Mouse (Mus musculus): ENCODE measurements around the gene Nlgn2. TPM values are rescaled to one million over a fixed set of nuclear protein-coding genes. Genes with fewer than 3 reads are reported as not detected.

Gene Nlgn2
- total RNA-seq (2022), result 1 to 10 TPM; 1.3 to 2.4 (median 1.7) TPM

DNA sequence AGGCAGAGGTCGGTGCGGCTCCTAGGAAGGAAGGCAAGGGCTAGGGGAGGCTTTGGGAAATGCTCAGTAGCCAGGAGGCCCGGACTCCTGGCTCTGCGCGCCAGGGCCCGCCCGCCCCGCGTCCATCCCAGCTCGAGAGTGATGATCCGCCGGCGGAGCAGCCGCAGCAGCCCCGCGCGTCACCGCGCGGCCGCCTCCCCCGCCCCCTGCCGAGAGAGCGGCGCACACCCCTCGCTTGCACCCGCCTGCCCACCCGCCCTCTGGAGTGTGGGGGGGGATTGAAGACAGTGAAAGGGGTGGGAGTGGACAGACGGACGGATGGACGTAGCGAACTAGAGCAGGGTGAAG lies at the start of gene Nlgn2:
Gene Nlgn2 (minus strand): TSS at position 181 of the 348 bp plus-strand sequence.
- DNase-seq (ENCODE audit: low spot score in 2 of 2), result no peak

- no peak for DNase-seq (ENCODE audit: low spot score in 2 of 2)
Observed at GRCm38 (mm10) chr11:69886907-69887635, 49.5 kb upstream of the Nlgn2 start.

GRCm38 (mm10) chr11:69884663-69885062 lies 47.1 kb upstream of the Nlgn2 start:
- DNase-seq (ENCODE audit: low spot score in 2 of 2), result no peak

GRCm38 (mm10) chr11:69884240-69884639 lies 46.7 kb upstream of the Nlgn2 start:
- no peak for DNase-seq (ENCODE audit: low spot score in 2 of 2)

- DNase-seq (ENCODE audit: low spot score in 2 of 2), result no peak
Observed at GRCm38 (mm10) chr11:69883527-69884151, 46.1 kb upstream of the Nlgn2 start.

DNA sequence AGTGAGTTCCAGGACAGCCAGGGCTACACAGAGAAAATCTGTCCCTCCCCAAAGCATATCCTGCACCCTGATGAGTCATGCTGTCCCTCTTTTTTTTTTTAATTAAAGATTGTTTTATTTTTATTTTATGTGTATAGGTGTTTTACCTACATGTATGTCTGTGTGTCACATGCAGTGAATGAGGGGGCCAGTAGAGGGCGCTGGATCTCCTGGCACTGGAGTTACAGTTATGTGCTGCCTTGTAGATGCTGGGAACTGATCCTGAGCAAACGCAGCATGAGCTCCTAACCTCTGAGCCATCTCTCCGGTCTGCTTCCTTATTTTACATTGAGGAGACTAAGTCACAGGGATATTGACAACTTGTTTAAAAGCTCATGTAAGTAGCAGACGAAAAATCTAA lies 45.5 kb upstream of the Nlgn2 start:
- no peak for DNase-seq (ENCODE audit: low spot score in 2 of 2)

DNA sequence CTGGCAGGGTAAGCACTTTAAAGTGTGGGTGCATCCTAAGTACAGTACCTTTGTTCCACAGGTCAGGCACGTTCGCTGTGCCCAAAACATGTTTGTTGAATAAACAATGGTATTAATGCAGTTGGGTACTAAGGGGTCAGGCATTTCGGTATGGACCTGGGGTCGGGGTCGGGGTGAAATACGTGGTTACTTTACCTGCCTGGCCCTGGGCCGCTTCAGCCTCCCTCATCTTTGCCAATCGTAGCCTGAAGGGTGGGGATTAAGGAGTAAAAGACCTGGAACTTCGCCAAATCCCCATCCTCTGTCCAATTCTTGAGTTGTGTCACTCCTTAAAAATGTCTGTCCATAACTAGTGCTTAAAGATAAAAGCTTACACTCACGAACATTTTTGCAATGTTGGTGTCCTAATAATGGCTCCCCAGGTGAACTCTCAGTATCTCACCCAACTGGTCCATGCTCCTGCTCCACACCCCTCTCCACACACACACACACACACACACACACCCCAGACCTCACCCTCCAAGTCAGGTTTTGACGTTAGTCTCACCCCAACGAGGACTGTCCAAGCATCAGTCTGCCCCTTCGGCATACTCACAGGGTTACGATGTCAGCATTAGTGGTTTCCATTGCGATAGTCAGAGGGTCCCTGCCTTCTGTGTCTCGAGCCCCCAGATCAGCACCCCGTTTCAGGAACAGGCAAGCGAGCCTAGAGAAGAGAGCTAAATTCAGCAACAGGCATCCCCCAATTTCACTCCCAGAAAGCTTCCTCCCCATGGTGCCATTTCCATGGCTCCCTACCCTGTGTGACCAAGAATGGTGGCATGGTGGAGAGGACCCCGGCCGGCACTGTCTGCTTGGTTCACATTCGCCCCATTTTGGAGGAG lies 44.4 kb upstream of the Nlgn2 start:
- no peak for DNase-seq (ENCODE audit: low spot score in 2 of 2)

DNA sequence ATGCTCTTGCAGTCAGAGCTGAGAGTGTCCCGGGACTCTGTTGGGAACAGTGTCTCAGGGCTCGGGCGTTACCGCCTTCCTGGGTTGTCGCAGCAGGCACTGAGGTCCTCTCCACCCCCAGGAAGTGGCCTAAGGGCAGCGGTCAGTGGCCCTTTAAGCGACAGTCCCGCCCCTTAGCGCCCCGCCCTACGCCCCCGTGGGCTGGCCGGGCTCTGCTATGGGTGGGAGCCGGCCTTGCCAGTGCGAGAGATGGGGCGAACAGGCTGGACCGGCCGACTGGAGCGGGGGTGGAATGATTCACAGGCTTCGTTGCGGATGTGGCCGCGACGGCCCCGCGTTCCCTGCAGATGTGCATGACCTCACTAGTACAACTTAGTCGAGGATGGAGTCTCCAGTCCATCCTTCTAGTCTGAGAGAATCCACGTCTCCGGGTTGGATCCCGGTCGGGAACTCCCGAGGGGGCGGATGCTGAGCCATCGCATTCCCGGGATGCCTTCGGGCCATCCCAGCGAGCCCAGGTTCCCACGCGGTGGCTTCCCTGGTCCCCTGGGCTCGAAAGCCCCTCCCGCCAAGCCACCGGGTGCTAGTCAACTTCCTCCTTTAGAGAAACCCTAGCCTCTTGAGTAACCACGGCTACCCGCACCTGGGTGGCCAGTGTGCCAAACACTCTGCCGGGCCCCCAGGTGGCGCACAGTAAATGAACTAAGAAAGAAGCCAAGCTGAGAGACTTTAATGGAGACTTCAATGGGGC lies 43.4 kb upstream of the Nlgn2 start, which contains the start of gene Kctd11:
Gene Kctd11 (minus strand): TSS at position 554 of the 751 bp plus-strand sequence.
- peak; percentile 90 to 91 for DNase-seq (ENCODE audit: low spot score in 2 of 2)

DNA sequence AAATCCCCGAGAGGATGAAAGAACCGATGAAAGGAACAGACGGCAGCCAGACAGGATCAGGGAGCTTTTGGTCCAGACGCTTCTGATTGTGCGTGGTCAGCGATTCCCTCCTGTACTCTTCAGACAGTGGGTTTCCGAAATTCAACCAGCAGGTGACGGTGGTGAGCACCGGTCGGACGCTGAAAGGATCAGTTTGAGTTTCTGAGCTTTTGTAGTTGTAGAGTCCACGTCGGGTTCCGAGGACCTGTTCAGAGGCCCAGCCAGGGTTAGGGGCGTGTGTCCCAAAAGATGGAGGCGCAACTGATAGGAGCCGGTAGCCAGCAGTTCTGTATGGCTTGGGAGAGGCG lies 42.9 kb upstream of the Nlgn2 start:
- DNase-seq (ENCODE audit: low spot score in 2 of 2), result no peak

DNA sequence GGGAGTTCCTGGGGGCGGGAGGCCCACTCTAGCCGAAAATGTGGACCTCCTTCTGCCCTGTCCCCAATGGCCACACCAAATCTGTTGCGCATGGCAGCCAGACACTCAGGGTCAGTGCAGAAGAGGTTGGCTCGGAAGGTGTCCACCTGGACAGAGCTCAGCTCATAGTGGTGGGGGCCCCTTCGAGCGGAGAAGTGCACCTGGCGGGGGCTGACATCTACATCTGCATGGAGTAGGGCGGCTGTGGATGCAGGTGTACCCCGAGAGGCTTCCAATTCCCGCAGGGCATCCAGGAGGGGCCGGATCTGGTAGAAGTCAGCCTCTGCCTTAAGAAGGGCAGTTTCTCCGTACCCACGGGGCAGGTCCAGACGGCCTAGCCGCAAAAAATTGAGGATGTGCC lies 42.1 kb upstream of the Nlgn2 start:
- no peak for DNase-seq (ENCODE audit: low spot score in 2 of 2)

DNA sequence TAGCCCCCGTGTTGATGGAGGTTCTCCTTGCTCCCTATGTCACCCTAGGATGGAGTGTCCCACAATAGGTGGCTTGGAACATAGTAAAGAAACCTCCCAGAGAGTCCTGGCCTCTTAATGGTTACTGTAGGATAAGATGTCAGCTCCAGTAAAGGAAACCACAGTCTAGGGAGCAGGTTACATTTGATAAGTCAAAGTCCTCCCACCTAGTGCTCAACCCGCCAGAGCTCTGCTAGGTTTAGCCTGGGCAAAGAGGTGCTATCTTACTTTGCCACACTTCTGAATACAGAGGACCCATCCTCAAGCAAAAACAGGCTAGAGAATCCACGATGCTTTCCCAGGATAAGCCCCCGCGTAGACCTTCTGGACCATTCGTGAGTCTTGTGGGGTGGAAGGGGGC lies 41.4 kb upstream of the Nlgn2 start:
- DNase-seq (ENCODE audit: low spot score in 2 of 2), result no peak

GRCm38 (mm10) chr11:69878399-69878798 lies 40.8 kb upstream of the Nlgn2 start:
- DNase-seq (ENCODE audit: low spot score in 2 of 2), result no peak

DNA sequence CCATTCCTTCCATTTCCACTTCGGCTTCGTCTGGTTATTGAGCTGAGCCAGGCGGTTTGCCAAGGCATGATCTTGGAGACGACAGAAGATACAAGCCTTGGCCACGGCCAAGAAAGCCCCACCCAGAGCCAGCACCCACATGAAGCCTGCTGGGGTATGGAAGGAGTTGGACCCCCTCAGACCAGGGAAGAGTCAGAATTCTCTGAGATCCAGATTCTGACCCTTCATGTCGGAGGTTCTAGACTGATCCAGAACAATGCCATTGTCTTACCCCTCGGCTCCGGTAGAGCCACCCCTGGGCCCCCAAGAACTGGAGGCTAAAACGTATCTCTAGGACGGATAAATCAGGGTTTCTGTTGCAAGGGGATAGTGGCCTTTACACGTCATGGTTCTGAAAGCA lies 40.3 kb upstream of the Nlgn2 start, which contains the start of gene Tmem95:
Gene Tmem95 (minus strand): TSS at position 141 of the 400 bp plus-strand sequence.
- no peak for DNase-seq (ENCODE audit: low spot score in 2 of 2)

GRCm38 (mm10) chr11:69876867-69877266 lies 39.3 kb upstream of the Nlgn2 start:
- peak; percentile 54 to 67 for DNase-seq (ENCODE audit: low spot score in 2 of 2)

DNA sequence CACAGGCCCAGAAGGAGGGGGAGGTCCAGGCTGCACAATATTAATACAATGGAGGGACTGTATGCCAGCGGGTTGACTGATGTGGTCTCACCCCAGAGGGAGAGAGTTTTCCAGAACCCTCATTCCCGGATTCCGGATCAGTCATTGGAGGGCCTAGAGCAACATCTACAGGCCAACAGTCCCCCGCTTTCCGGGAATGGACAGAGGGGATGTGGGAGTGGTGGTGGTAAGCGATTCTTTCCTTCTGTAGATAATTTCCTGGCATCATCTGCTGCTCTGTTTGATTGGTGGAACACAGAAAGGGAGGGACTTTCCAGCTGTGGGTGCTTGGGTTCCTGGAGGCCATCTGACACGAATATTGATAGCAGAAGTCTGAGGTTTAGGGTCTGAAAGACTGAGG lies 38.6 kb upstream of the Nlgn2 start:
- DNase-seq (ENCODE audit: low spot score in 2 of 2), result no peak

- no peak for DNase-seq (ENCODE audit: low spot score in 2 of 2)
Observed at GRCm38 (mm10) chr11:69872451-69872850, 34.9 kb upstream of the Nlgn2 start.

DNA sequence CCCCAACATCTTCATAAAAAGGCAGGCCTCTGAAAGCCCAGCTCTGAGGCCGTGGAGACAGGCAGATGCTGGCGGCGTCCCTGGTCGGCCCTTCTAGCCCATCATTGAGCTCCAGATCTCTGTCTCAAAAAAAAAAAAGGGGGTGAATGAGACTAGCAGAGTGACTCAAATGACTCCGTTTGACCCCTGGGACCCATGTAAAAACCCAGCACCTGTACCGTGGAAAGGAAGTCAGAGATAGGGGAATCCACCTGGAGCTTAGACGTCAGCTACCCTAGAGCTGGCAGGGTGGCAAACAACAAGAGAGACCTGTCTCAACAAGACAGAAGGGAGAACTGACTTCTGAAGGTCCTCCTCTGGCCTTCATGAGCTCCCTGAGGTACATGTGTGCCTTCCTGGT lies 34.2 kb upstream of the Nlgn2 start:
- DNase-seq (ENCODE audit: low spot score in 2 of 2), result no peak

DNA sequence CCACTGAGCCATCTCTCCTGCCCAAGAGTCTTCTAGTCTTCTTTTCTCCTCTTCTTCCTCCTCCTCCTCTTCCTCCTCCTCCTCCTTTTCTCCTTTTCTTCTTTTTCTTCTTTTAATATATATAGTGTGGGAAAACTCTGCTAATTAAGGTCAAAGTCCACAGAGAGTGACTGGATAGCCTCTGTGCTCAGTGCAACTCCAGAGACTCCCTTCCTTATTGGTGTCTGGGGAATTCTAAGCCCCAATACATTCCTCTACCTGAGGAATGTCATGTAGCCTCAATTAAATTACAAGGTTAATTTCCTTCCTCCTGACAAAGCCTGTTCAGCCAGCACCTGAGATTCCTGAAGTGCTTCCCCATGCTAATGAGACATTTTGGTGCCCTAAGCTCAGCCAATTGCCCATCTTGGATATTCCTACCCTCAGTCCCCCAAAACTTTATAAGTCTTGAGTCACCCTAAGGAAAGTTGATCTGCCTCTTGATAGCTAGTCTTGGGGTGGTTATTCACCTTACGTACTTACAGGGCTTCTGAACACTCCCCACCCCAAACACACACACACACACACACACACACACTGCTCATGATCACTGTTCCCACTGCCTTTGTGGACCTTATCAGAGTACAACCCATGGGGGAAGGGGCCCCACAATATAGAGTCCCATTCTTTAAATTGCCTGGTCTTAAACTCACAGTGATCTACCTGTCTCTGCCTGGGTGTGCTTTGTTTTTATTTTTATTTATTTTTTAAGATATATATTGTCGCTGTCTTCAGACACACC lies 32.9 kb upstream of the Nlgn2 start:
- no peak for DNase-seq (ENCODE audit: low spot score in 2 of 2)

DNA sequence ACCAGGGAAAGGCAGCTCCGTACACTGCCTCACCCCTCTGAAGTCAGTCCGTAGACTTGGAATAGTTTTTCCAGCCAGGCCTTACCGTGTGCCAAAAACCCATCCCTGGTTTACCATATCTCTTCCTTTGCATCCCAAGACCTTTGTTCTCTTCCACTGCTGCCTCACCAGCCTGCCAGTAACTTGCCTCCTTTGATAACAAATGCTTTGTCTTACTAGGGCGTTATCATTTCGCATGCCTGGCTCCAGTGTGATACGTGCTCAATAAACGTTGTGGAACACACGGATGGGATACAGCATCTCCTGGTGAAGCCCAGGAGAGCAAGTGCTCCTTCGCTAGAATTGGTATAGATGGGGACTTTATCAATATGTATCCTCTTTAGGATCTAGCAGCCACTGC lies 29.8 kb upstream of the Nlgn2 start:
- DNase-seq (ENCODE audit: low spot score in 2 of 2), result no peak

DNA sequence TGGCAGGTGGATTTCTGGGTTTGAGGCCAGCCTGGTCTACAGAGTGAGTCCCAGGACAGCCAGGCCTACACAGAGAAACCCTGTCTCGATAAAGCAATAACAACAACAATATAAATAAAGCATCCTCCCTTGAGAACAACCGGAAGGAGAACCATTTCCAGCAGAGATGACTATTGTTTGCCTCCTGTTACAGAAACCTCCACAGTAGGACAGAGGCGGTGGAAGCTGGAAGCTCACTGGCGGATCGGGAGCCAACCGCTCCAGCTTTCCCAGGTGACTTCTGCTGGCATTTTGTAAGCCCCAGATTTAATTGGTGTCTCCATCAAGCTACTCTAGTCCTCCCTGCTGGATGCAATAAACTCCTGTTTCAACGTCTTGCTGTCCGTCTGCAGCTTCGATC lies 28.0 kb upstream of the Nlgn2 start:
- DNase-seq (ENCODE audit: low spot score in 2 of 2), result no peak
